Mouse (Mus musculus) left cerebral cortex, postnatal 36 days (tissue): ENCODE data around the gene Col23a1. TPM values are rescaled to one million over a fixed set of nuclear protein-coding genes. Genes with fewer than 3 reads are reported as not detected.
A peak's percentile ranks its signal among the peaks of the same experiment; 100 is the strongest.

Experiments
- DNase-seq, 2 experiments: peaks; one replicate each; pipeline ENCODE4 v3.0.0; 2021 to 2022; ENCODE audit warnings: low spot score in 2 of 2, mixed read lengths in 1 of 2
- intact Hi-C: fragments of 180-260 bp; cut with DNase I; formaldehyde crosslinking; loops from one replicate; pipeline ENCODE4 v1.15.1; 2025
- total RNA-seq, 2 experiments: library from RNA; stranded (reverse); gene quantifications; 2 replicates each; pipeline ENCODE4 v1.2.3; 2021

The Col23a1 gene
- total RNA-seq, 2 experiments from 2014 or later: 9.2 to 11.8 TPM

DNA sequence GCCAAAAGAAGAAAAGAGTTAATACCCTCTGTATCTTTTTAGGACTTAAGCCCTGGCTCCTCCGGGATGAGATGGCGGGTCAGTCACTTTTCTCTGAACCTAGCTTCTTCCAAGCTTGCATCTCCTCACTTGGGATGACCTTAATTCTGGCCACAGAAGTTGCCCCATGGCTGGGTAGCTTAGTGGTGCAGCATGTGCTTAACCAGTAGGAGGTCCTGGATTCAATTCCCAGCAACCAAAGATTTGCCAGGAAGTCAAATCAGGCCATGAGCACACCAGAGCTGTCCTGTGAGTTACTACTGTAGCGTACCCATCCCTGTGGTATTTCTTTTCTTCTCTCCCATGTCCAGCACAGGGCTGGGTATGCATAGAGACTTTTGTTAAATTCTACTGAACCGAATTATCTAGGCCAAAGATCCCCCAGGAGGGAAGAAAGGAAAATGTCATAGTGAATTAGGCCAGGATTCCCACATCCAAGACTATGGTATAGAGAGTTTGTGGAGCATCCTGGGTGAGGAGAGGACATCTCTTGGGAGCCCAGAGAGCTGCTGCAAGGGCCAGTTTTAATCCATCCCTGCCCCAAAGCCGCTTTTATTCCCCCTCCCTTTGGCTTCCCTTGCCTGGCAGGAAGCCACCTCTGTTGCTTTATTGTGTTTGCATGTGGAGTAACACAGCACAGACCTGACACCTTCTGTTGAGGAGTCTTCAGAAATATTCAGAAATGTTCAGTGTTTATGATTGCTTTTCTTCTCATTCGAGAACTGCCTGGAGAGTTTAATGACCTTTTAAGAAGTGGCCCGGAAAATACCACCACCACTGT, 26.5 kb downstream of the Col23a1 start:
- intact Hi-C loops: no loop called here
- no peak for DNase-seq

DNA sequence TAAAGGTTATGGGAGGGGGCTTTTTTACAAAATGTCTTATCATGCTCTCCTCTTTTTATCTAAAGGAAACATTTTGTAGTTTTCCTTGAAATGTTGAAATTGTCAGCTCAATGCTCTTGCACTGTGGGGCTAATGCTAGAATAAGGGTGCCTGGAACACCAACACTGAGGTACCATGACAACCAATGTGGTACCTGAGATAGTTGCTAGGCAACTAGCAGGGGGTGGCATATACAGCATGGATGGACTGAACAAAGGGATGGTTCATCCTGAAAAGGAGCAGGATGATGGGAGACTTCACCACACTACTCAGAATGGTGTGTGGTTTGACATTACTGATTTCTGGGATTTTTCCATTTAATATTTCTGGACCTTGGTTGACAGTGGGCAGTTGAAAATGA, 30.9 kb downstream of the Col23a1 start:
- intact Hi-C loops: loop anchor here (10.0 kb wide), 1 partner anchor 134 kb away; no protein-coding TSS in a partner anchor
- DNase-seq: no peak

DNA sequence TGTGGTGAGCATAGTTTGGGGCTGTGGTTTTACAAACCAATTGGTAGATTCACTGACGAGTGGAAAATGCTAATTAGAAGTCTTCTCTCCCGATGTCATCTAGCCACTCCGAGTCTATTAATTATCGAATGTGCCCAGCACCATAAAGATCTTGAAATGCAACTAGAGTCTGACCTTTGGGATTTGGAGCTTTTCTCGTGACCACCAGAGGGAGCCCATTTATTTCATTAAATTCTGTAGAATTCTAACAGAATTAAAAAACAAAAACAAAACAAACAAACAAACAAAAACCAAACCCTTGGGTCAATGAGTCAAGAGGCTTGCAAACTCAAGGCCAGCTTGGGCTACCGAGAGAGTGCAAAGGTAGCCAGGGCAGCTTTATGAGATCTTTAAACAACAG, 37.2 kb downstream of the Col23a1 start:
- intact Hi-C loops: loop anchor here (5.0 to 10.0 kb wide), 2 partner anchors 128 to 210 kb away; no protein-coding TSS in a partner anchor
- no peak for DNase-seq

DNA sequence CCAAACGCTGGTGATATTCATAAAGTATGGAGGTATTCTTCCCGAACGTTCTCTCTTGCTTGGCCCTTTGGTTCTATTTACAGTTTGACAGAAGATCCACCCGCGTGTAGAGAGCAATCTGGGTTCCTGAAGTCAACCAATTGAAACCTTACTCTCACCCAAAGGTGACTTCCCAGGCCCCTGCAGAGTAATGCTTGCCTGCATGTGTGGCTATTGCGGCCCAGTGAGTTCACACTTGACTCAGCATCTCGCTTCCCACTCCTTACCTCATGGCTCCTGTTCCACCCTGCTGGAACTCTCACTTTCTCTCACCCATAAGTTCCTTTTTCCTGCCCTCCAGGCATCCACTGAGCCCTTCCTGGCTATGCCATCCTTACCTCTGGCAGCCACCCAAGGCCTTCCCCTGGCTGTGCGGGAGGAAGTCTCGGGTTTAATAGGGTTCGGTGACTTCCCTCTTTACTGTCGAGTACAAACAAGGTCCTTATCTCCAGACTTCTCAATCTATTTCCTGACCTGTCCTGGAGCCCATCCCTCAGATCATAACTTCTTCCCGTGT, 38.7 kb downstream of the Col23a1 start:
- intact Hi-C loops: loop anchor here (5.0 to 10.0 kb wide), 2 partner anchors 126 to 209 kb away; no protein-coding TSS in a partner anchor
- no peak for DNase-seq

DNA sequence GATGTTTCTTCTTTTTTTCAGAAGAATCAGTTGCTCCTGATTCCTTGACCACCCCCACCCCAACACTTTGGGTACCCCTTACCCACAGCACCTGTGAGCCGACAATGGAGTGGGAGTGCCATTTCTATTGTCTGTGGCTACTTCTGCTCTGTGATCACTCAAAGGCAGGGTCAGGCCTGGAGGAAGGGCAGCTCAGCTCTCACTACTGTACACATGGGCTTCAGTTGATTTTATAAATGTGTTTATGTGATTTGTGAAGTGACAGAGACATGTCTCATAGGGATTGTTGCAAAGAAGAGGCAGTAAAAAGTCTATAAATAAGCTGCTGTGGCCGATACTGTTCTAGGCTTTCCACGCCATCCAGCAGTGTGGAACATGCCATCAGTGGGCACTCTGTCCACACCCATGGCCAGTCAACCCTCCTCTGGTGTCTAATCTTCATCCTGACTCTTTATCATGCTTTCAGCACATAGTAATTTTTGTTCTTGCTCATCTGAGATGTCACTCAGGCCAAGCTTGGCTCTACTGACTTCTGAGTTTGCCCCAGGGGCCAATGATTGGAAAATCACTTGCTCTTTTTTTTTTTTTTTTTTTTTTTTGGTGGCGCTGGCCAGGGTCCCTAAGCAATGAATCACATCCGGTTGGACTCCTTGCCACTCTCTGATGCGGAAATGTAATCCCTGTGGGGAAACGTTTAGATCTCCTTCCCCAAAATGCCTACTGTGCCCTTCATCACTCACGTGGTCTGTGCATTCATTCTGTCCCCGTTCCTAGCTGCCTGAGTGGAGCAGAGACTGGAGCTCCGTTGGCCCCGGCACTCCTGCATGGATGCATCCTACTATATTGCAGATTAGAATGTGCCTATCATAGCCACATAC, 40.4 kb downstream of the Col23a1 start:
- DNase-seq: no peak
- intact Hi-C loops: loop anchor here (5.0 to 10.0 kb wide), 2 partner anchors 125 to 207 kb away; no protein-coding TSS in a partner anchor

DNA sequence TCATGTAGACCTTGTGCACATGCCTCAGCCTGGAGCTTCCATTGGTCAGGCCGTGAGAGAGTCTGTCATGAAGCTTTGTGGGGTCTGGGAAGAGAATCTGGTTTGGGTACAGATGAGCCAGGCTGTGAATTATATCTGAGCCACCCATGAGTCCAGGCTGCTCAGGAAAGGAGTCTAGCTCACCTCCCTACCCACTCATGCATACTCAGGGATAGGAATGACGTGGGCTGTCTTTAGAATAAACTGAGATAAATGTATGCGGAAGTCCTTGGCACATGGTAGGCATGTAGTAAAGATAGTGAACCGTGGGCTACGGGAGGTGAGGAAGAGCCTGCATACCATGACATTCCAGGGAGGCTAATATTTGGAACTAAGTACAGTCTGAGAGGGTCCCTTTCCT, 44.3 kb downstream of the Col23a1 start:
- intact Hi-C loops: no loop called here
- DNase-seq: no peak

GRCm38 (mm10) chr11:51337585-51337984, 47.9 kb downstream of the Col23a1 start:
- intact Hi-C loops: no loop called here
- DNase-seq: peak; percentile 51 to 56

- DNase-seq: no peak
- intact Hi-C loops: no loop called here
These were observed 48.7 kb downstream of the Col23a1 start for GRCm38 (mm10) chr11:51338416-51338815.

GRCm38 (mm10) chr11:51341091-51341490, 51.4 kb downstream of the Col23a1 start:
- no peak for DNase-seq
- intact Hi-C loops: no loop called here

DNA sequence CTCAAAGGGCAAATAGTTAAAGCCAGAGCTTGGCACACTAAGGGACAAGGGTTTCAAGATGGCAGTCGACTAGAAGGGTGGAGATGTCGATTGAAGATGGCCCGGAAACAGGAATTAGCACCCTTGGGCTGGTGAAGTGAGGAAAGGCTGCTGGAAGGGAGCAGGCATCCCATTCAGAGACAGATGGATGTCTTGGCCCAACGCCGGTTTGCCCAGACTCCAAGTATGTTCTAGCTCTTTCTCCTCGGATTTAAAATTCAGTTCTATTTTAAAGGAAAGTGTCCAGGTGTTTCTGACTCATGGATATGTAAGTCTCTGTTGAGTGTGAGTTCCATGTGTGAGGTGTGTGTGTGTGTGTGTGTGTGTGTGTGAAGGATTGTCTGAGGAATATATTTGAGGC, 53.1 kb downstream of the Col23a1 start:
- DNase-seq: peak; percentile 74 to 81
- intact Hi-C loops: no loop called here

DNA sequence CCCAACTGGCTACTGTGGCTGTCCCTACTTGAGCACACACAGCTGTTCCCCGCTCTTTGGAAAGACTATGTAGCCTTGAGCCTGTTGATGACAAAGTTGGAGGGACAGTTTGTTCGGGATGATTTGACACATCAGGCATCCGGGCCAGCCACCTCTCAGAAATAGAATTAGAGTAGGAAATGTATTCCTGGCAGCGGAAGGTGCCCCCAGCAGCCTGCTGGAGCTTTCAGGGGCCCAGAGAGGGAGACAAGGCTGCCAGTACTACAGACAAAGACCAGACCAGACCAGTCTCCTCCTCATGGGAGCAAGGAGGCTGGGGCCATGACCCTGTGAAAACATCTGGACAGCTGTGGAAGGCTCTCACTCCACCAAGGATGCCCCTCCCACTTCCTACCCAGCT, 53.6 kb downstream of the Col23a1 start:
- peak in 1 of 2 experiments; percentile 17 for DNase-seq
- intact Hi-C loops: no loop called here

- no peak for DNase-seq
- intact Hi-C loops: no loop called here
These were observed 54.1 kb downstream of the Col23a1 start for GRCm38 (mm10) chr11:51343728-51344289.

GRCm38 (mm10) chr11:51345481-51346465, 56.1 kb downstream of the Col23a1 start:
- intact Hi-C loops: no loop called here
- DNase-seq: no peak

DNA sequence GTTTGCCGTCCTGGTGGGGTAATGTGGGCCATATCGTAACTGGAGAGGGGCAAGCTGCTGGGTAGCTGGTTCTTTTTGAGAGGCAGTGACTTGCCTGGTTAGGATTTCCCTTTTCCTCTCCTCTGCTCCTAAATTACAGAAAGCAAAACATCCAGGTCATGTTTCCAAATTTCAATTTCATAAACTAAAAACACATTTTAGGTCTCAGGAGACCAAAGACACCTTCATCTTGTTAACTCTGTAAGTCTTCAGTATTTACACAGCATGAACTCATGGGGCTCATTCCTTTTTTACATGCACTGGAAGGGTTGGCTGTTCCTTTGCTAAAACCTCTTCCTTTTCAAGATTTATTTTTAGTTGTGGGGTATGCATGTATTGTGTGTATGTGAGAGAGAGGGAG, 58.0 kb downstream of the Col23a1 start:
- intact Hi-C loops: no loop called here
- DNase-seq: no peak

GRCm38 (mm10) chr11:51349665-51350064, 59.9 kb downstream of the Col23a1 start:
- DNase-seq: no peak

GRCm38 (mm10) chr11:51351151-51351550, 61.4 kb downstream of the Col23a1 start:
- intact Hi-C loops: no loop called here

More at GRCm38 (mm10) chr11:51349665-51350064, 59.9 kb downstream of the Col23a1 start:
- intact Hi-C loops: no loop called here

GRCm38 (mm10) chr11:51351841-51352240, 62.1 kb downstream of the Col23a1 start:
- intact Hi-C loops: no loop called here
- no peak for DNase-seq

More at GRCm38 (mm10) chr11:51351151-51351550, 61.4 kb downstream of the Col23a1 start:
- no peak for DNase-seq

GRCm38 (mm10) chr11:51353746-51354145, 64.0 kb downstream of the Col23a1 start:
- intact Hi-C loops: no loop called here
- DNase-seq: no peak
